Mouse (Mus musculus) lung, embryonic 16.5 days (tissue): ENCODE measurements around the gene Dhx58. TPM values are rescaled to one million over a fixed set of nuclear protein-coding genes. Genes with fewer than 3 reads are reported as not detected.
A peak's percentile ranks its signal among the peaks of the same experiment; 100 is the strongest.

ENCODE experiments used
- ATAC-seq: fragments of 200-750 bp; cut with Nextera tagmentation; 2 replicates; pipeline ENCODE4 v1.8.0; 2017; ENCODE audit warnings: low read depth, mild to moderate bottlenecking, moderate library complexity
- H3K27ac ChIP-seq: fragments of 300-500 bp; sonication (generic); 2 replicates; pipeline ENCODE4 v1.5.1; 2014; ENCODE audit warnings: mild to moderate bottlenecking, control low read depth, low read length
- H3K27me3 ChIP-seq: fragments of 300-500 bp; sonication (generic); 2 replicates; pipeline ENCODE4 v1.6.1; 2014; ENCODE audit warnings: low read depth, low read length, mixed read lengths; ENCODE audit not compliant: control insufficient read depth, insufficient read depth
- H3K36me3 ChIP-seq: fragments of 300-500 bp; sonication (generic); 2 replicates; pipeline ENCODE4 v1.6.1; 2014; ENCODE audit warnings: low read length; ENCODE audit not compliant: control insufficient read depth, insufficient read depth
- H3K4me1 ChIP-seq: fragments of 300-500 bp; sonication (generic); replicated peaks from 2 replicates; pipeline ENCODE4 v1.6.1; 2014; ENCODE audit warnings: low read length, mixed read lengths; ENCODE audit not compliant: control insufficient read depth, insufficient read depth
- H3K4me2 ChIP-seq: fragments of 300-500 bp; sonication (generic); 2 replicates; pipeline ENCODE4 v1.6.1; 2014; ENCODE audit warnings: low read depth, low read length, control low read depth
- H3K4me3 ChIP-seq: fragments of 300-500 bp; sonication (generic); 2 replicates; pipeline ENCODE4 v1.5.1; 2014; ENCODE audit warnings: mild to moderate bottlenecking, low read length, control low read depth
- H3K9ac ChIP-seq: fragments of 300-500 bp; sonication (generic); 2 replicates; pipeline ENCODE4 v1.6.1; 2014; ENCODE audit warnings: low read length, control low read depth
- H3K9me3 ChIP-seq: fragments of 300-500 bp; sonication (generic); 2 replicates; pipeline ENCODE4 v1.6.1; 2016; ENCODE audit warnings: low read length; ENCODE audit not compliant: control insufficient read depth
- WGBS: fragments of 180-500 bp; shearing (Covaris S2); extraction: QIAGEN DNeasy Blood & Tissue Kit; methylation state at CpG from one replicate; pipeline ENCODE4 v1.1.7; 2014; 5-methylcytosine and 5-hydroxymethylcytosine counted together
- polyA plus RNA-seq: library from polyadenylated mRNA; unstranded; fragments of >200 nt; fragmentation: Nextera tagmentation; extraction: Ambion mirVana; gene quantifications from 2 replicates; pipeline ENCODE4 v1.2.1, GENCODE M21; 2015

Gene Dhx58
- 2.9 and 3.5 TPM in 2 replicates for polyA plus RNA-seq

GRCm38 (mm10) chr11:100703851-100704531 is at the start of gene Dhx58:
Gene Dhx58, minus strand, starts transcription at chr11:100704271.
- no peak for ATAC-seq
- Histone ChIP-seq H3K4me3 (no peak within 1 kb of the TSS), H3K9ac (peak within 1 kb of the TSS; percentile 23; the same call in 1 of the 2 replicates), H3K4me2 (no peak within 1 kb of the TSS), H3K4me1 (peaks cover 6% of the 10 kb centered on the region), H3K27ac (no peak within 1 kb of the TSS), H3K9me3 (no peaks in the 10 kb centered on the region), H3K36me3 (peaks cover 17% of the 10 kb centered on the region), H3K27me3 (no peaks in the 10 kb centered on the region)
- WGBS = 57% methylated on average over 7 of the region's 7 CpGs

- H3K4me3 ChIP-seq = no peak overlapping the region
- WGBS = 40% methylated on average over 10 of the region's 10 CpGs
- no peak overlapping the region for H3K4me2 ChIP-seq
- 0 out of 2 replicates have a peak, but pooled peaks cover 2% of the 10 kb centered on the region for H3K27me3 ChIP-seq
- ATAC-seq = no peak
- no peaks in the 10 kb centered on the region for H3K9me3 ChIP-seq
- H3K9ac ChIP-seq = no peak overlapping the region
- no peak overlapping the region for H3K27ac ChIP-seq
- H3K4me1 ChIP-seq = no peaks in the 10 kb centered on the region
- H3K36me3 ChIP-seq = no peaks in the 10 kb centered on the region
These were observed 48.2 kb upstream of the Dhx58 start for GRCm38 (mm10) chr11:100752294-100752693.

GRCm38 (mm10) chr11:100750127-100750526 is 46.1 kb upstream of the Dhx58 start:
- no peak overlapping the region for H3K4me3 ChIP-seq

GRCm38 (mm10) chr11:100749469-100749868 is 45.4 kb upstream of the Dhx58 start:
- H3K9ac ChIP-seq = no peak overlapping the region
- H3K4me3 ChIP-seq = no peak overlapping the region
- H3K36me3 ChIP-seq = no peaks in the 10 kb centered on the region
- no peaks in the 10 kb centered on the region for H3K9me3 ChIP-seq
- WGBS = 25% methylated on average over 25 of the region's 25 CpGs
- 0 out of 2 replicates have a peak, but pooled peaks cover 2% of the 10 kb centered on the region for H3K27me3 ChIP-seq
- H3K4me1 ChIP-seq = no peaks in the 10 kb centered on the region
- no peak overlapping the region for H3K27ac ChIP-seq
- no peak for ATAC-seq
- 0 out of 2 replicates have a peak overlapping the region, but pooled peaks have one; percentile 19 for H3K4me2 ChIP-seq

More at GRCm38 (mm10) chr11:100750127-100750526, 46.1 kb upstream of the Dhx58 start:
- 88% methylated on average over 16 of the region's 16 CpGs for WGBS
- Histone ChIP-seq H3K27ac (no peak overlapping the region), H3K9me3 (no peaks in the 10 kb centered on the region), H3K9ac (no peak overlapping the region), H3K27me3 (0 out of 2 replicates have a peak, but pooled peaks cover 2% of the 10 kb centered on the region), H3K36me3 (no peaks in the 10 kb centered on the region), H3K4me2 (no peak overlapping the region), H3K4me1 (no peaks in the 10 kb centered on the region)
- ATAC-seq = no peak

GRCm38 (mm10) chr11:100748620-100749019 is 44.5 kb upstream of the Dhx58 start:
- Histone ChIP-seq H3K36me3 (no peaks in the 10 kb centered on the region), H3K4me1 (no peaks in the 10 kb centered on the region), H3K27me3 (0 out of 2 replicates have a peak, but pooled peaks cover 2% of the 10 kb centered on the region), H3K4me2 (no peak overlapping the region), H3K27ac (no peak overlapping the region), H3K9me3 (no peaks in the 10 kb centered on the region), H3K9ac (no peak overlapping the region), H3K4me3 (no peak overlapping the region)
- no peak for ATAC-seq
- 66% methylated on average over 4 of the region's 4 CpGs for WGBS

- no peaks in the 10 kb centered on the region for H3K36me3 ChIP-seq
- WGBS = 62% methylated on average over 5 of the region's 5 CpGs
- no peak overlapping the region for H3K9ac ChIP-seq
- 0 out of 2 replicates have a peak, but pooled peaks cover 2% of the 10 kb centered on the region for H3K27me3 ChIP-seq
- H3K27ac ChIP-seq = no peak overlapping the region
- H3K4me1 ChIP-seq = no peaks in the 10 kb centered on the region
- no peaks in the 10 kb centered on the region for H3K9me3 ChIP-seq
- no peak for ATAC-seq
- H3K4me2 ChIP-seq = no peak overlapping the region
- no peak overlapping the region for H3K4me3 ChIP-seq
These were observed 43.0 kb upstream of the Dhx58 start for GRCm38 (mm10) chr11:100747114-100747513.

GRCm38 (mm10) chr11:100746546-100746945 is 42.5 kb upstream of the Dhx58 start:
- no peaks in the 10 kb centered on the region for H3K9me3 ChIP-seq
- no peaks in the 10 kb centered on the region for H3K36me3 ChIP-seq
- H3K4me3 ChIP-seq = no peak overlapping the region
- no peak for ATAC-seq
- no peak overlapping the region for H3K9ac ChIP-seq
- H3K4me2 ChIP-seq = no peak overlapping the region
- 80% methylated on average over 10 of the region's 10 CpGs for WGBS
- H3K27ac ChIP-seq = no peak overlapping the region
- H3K4me1 ChIP-seq = no peaks in the 10 kb centered on the region
- H3K27me3 ChIP-seq = 0 out of 2 replicates have a peak, but pooled peaks cover 2% of the 10 kb centered on the region

GRCm38 (mm10) chr11:100745085-100745484 is 41.0 kb upstream of the Dhx58 start:
- H3K4me3 ChIP-seq = no peak overlapping the region
- no peak for ATAC-seq
- no peak overlapping the region for H3K9ac ChIP-seq
- WGBS = 10% methylated on average over 6 of the region's 6 CpGs
- H3K4me2 ChIP-seq = no peak overlapping the region
- H3K27ac ChIP-seq = no peak overlapping the region
- H3K36me3 ChIP-seq = no peaks in the 10 kb centered on the region
- H3K9me3 ChIP-seq = no peaks in the 10 kb centered on the region
- no peaks in the 10 kb centered on the region for H3K4me1 ChIP-seq
- 0 out of 2 replicates have a peak, but pooled peaks cover 2% of the 10 kb centered on the region for H3K27me3 ChIP-seq

GRCm38 (mm10) chr11:100741348-100741747 is 37.3 kb upstream of the Dhx58 start:
- ATAC-seq = no peak
- Histone ChIP-seq H3K4me2 (no peak overlapping the region), H3K9me3 (no peaks in the 10 kb centered on the region), H3K27ac (no peak overlapping the region), H3K4me1 (peaks cover 11% of the 10 kb centered on the region), H3K4me3 (no peak overlapping the region), H3K36me3 (no peaks in the 10 kb centered on the region), H3K27me3 (no peaks in the 10 kb centered on the region), H3K9ac (no peak overlapping the region)
- WGBS = 60% methylated on average over 6 of the region's 6 CpGs
